Mouse (Mus musculus) adrenal gland, adult 18-20 months (tissue): Measurements from ENCODE around the gene Surf2. TPM values are rescaled to one million over a fixed set of nuclear protein-coding genes. Genes with fewer than 3 reads are reported as not detected.
A peak's percentile ranks its signal among the peaks of the same experiment; 100 is the strongest.
"Not testable (repeated sequence)": the region's sequence is repeated elsewhere in the genome, so short reads cannot be mapped to it uniquely, and the experiment has no call there.

ENCODE experiments used
- DNase-seq, 2 experiments: peaks; one replicate each; pipeline ENCODE4 v3.0.0; 2021 to 2022; ENCODE audit warnings: low spot score in 2 of 2
- long read RNA-seq, 2 experiments: library from polyadenylated mRNA; stranded (forward); transcript quantifications; one replicate each; pipeline ENCODE4 v2.0.0; 2021
- total RNA-seq, 2 experiments: library from RNA; stranded (reverse); gene quantifications; 1 replicate in 1 of 2; 2 replicates in 1 of 2; pipeline ENCODE4 v1.2.3; 2021

The Surf2 gene
- 10 to 100 TPM; 38.8 to 43.5 TPM for total RNA-seq
- long read RNA-seq, experiment 1, transcript Surf2-201 (6 exons, 1,203 nt), result major isoform, 6 of 15 reads
- long read RNA-seq, experiment 1, partial matches to known transcripts, result 1 of 15 reads
- long read RNA-seq, experiment 1, other reads (novel, unspliced or antisense), result 5 of 15 reads
- long read RNA-seq, experiment 2, transcript Surf2-201 (6 exons, 1,203 nt), result major isoform, 18 of 45 reads
- long read RNA-seq, experiment 2, partial matches to known transcripts, result 15 of 45 reads
- long read RNA-seq, experiment 2, other reads (novel, unspliced or antisense), result 8 of 45 reads

DNA sequence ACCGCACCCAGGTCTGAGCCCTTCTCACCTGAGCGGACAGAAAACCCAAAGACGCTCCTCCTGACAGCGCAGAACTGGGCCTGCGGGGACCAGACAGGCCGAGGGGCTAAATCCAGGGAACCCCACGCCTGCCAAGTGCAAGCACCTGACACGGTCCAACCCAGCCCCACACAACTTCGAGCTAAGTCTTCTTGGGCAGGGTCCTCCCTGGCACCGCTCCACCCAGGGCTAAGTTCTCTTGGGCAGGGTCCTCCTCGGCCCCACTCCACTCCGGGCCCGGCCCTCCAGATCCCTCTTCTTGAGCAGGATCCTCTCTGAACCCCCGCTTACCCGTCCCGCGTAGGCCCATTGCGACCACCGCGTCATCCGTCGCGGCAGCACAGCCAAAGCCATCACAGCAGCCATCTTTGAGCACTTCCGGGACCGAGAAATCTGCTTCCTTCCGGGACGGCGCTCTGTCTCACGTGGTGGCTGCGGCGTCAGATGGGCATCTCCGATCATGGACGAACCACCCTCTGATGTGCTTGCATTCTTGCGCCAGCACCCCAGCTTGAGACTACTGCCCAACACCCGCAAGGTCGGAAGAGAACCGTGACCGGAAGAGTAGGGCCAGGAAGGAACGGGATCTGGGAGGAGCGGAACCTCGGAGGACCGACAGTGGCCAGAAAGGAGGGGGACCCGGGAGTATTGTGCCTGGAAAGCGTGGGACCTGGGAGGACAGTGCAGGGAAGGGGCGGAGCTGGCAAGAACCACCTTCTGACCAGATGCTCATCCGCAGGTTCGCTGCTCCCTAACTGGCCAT lies at the start of gene Surf2, which contains the start of gene Surf1:
Gene Surf2, plus strand, starts transcription at position 441 of the 802 bp plus-strand sequence.
Gene Surf1, minus strand, starts transcription at position 604 of the 802 bp plus-strand sequence.
- peak; percentile 75 to 77 for DNase-seq

DNA sequence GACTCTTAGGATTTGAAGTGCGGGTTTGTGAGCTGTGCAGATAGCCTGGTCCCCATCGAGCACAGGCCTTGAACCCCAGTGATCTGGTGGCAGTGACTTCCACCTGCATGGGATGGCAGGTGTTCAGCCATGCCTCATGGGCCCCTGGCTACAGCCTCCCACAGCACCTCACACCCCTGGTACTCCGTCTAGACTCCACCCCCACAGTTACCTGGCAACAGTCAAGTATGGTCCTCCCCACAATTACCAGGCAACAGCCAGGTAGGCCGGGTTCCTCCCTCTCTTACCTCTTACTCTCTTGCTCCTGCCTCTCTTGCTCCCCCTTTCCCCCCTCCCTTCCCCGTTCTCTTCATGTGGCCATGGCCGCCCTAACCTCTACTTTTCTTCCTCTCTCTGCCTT lies 45.5 kb upstream of the Surf2 start:
- DNase-seq, result no peak

DNA sequence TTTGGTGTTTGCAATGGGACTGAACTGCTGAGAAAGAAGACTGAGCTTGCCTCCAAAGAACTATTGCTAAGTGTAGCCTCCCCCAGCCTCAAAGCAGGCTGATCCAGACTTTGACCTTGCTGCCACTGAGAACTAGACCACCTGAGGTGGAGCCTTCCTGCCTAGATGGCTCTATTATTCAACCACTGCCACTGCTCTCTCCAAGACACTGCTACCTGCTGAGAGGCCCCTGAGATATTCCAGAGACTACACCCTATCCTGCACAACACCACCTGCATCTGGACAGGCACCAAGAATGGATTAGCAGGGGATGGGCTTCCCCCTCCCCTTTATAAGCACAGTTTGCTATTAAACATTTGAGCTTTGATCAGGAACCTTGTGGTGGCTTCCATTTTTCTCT lies 37.6 kb upstream of the Surf2 start:
- no peak for DNase-seq

DNA sequence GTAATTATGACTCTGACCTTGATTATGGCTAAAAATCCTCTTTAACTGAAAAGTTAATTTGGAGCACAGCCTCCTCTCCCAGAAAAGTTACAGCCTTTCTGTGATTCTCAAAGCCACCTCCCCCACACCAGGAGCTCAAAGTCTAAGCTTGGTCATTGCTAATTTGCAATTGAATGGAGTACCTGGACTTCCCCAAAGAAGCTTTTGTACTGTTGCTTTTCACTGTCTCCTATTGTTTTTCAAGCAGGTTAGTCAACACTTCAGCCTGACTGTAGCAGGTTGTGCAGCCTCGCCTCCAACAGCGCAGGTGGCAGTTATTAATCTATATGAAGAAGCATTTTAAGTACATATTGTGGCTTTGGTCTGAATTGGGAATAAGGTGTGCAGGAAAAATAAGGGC lies 30.6 kb upstream of the Surf2 start:
- DNase-seq, result not testable (repeated sequence)

DNA sequence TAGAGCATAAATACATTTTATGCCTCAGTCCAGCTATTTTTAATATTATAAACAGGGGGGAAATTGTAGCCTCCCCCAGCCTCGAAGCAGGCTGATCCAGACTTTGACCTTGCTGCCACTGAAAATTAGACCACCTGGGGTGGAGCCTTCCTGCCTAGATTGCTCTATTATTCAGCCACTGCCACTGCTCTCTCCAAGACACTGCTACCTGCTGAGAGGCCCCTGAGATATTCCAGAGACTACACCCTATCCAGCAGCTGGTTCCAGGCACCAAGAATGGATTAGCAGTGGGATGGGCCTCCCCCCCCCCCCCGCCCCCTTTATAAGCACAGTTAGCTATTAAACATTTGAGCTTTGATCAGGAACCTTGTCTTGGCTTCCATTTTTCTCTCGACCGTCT lies 30.0 kb upstream of the Surf2 start:
- DNase-seq, result not testable (repeated sequence)

DNA sequence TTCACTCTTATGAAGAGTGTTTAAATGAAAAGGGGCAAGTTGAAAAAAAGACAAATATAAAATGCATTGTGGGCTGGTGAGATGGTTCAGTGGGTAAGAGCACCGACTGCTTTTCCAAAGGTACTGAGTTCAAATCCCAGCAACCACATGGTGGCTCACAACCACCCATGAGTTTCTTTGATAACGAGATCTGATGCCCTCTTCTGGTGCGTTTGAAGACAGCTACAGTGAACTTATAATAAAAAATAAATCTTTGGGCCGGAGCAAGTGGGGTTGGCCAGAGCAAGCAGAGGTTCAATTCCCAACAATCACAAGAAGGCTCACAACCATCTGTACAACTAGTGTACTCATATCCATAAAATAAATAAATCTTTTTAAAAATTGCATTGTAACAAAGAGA lies 20.3 kb upstream of the Surf2 start:
- DNase-seq, result no peak

DNA sequence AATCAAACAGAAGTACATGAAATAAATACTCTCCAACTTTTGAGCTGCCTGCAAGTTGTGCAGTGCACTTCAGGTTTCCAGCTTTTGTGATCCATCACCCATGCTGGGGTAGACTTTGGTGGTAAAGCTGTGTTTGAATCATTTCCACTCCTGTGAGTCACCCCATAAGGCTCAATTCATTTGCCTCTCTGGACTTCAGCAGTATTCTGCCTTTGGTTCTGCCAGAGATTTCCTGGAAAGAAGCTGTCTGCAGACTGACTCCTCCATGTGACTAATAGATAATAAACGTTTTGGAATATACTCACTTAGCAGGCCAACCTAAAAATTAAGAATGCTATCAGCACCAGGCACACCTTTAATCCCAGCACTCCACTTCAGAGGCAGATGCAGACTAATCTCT lies 15.4 kb upstream of the Surf2 start:
- DNase-seq, result peak in 1 of 2 experiments; percentile 1

DNA sequence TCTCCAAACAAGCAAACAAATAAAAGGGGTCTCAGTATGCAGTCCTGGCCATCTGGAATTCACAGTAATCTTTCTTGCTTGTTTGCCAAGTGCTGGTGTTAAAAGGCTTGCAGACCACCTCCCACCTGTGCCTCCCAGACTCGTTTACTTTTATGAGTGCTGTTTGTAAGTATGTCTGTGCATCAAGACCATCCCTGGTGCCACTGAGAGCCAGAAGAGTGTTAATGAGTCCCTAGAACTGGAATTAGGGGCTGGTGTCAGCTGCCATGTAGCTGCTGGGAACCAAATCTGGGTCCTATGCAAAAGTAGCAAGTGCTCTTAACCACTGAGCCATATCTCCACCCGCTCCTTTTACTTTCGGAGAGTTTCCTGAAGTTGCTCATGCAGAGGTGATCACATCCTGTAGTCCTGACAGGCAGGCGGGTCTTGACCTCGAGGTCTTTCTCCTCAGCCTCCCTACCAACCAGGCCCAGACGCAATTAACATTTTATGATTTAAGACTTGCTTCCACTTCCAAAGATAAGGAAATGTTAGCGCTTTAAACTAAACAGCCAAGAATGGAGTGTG lies 14.2 kb upstream of the Surf2 start:
- peak in 1 of 2 experiments; percentile 2 for DNase-seq

DNA sequence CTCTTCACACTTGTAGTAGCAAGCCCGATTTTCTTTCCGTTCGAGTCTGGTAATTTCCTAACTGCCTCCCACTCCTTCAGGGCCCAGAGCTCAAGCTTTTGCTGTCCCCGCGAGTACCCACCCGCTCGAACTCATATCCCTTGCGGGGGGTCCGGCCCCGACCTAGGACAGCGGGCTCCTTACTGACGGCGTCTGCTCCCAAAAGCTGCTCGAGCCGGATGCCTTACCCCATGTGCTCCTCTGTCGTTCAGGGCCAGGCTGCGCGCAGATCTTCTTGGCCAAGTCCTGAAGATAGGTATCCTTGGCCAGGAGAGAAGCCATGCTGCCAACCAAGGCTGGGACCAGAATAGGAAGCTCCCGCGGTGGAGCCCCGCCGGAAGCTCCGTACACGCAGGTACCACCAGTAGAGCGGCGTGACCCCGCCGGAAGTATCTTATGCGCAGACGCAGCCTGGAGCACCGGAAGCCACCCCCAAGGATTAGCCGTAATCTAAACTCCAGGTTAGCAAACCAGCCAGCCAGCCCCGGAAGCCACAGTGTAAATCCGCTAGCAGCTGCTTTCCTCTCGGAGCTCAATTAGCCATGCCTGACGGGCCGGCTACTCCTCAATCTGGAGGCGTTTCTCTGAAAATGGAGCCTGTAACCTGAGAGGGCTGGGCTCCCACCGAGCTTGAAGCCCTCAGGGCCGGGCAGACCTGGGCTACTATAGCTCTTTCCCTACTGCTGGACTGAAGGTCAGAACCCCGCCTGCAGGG lies 13.5 kb upstream of the Surf2 start, which contains the start of gene Surf6:
Gene Surf6, minus strand, starts transcription at position 413 of the 754 bp plus-strand sequence.
- peak; percentile 90 to 94 for DNase-seq

DNA sequence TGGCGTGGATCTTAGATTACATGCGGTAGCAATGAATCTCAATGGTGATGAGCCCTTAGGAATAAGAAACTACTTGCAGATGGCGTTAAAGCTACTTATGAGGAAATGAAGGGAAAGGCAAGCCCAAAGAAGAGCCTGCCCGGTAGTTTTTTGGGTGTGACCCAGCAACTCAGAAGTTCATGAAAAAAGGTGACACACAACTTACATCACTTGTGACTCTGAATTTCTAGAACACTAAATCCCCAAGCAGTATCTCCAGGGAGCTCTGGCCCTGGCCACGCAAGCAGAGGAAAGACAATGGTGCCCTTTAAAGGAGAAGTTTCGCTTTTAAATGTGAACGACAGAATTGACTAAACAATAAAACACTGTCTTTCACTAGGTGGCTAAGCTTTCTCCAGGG lies 12.9 kb upstream of the Surf2 start:
- no peak for DNase-seq

DNA sequence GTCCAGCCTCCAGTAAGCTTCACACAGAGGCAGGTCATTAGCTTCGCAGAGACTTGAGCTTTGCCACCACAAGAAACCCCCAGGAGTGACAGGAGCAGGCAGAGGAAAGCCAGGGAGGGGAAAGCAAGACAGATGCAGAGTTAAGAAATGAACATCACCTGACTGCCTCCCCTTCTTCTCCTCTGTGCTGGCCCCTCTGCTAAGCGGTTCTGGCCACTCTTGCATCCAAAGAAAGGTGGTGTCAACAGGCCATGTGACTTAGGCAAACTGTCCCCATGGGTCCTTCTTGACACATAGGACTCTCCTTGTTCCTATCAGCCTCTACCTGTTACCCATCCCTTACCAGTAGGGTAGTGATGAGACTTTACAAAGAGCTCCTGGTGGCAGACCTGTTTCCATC lies 10.2 kb upstream of the Surf2 start:
- DNase-seq, result peak in 1 of 2 experiments; percentile 1

DNA sequence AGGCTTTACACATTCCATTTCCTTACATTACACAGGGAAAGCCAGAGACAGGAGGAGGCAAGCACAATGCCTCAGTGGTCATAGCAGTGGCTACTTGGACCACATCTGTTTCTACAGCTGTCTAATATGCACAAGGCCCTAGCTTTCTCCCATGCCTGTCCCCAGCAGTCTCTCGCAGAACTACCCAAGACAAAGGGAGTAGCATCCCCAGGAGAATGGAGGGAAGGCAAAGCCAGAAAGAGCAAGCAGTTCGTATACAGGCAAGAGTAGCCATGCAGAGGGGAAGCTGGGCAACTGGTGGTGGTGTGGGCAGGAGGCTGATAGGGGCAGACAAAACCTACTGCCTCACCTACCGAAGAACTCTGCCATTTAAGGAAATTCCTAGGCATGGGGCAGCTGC lies 9.7 kb upstream of the Surf2 start:
- DNase-seq, result no peak

DNA sequence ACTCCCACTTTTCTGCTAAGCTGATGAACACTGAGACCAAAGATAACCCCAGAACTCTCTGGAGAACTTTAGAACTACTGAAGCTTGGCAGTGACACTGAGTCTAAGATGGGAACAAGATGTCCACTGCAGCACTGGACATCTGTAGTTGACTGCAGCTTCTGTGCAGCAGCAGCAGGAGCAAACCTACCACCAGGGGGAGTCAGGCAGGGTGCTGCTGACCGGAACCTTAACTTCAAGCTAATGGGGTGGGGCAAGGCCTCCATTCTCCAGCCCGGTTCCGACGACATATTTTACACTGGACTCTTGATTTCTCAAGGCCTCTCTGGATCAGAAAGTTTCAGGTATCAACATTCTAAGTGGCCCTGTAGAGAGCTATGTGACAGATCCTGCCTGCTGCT lies 9.1 kb upstream of the Surf2 start:
- DNase-seq, result no peak

DNA sequence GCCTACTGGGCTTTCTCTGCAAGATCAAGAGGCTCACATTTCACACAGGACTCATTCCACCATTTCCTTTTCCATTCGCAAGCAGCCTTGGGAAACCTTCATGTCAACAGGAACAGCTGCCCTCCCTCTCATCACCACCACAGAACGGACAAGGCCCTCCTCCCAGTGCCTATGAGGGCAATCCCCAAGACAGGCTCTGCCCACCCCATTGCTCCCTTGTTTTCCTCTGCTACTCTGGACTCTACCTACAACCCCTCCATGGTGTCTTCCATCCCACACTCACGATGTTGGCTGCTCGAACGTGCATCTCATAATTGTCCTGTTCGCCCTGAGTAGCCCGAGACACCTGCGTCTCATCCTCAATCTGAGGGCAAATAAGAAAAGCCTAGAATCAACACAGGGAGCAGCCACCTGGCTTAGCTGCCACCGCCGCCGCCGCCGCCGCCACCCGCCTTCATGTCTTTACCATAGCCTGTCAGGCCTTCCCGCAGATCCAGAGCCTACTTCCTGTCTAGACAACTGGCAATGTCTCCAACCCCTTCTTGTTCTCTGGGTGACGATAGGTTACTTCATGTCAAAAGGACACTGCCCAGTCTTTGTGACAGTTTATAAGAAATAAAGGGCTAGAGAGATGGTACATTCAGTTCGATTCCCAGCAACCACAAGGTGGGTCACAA lies 7.3 kb upstream of the Surf2 start:
- no peak for DNase-seq

DNA sequence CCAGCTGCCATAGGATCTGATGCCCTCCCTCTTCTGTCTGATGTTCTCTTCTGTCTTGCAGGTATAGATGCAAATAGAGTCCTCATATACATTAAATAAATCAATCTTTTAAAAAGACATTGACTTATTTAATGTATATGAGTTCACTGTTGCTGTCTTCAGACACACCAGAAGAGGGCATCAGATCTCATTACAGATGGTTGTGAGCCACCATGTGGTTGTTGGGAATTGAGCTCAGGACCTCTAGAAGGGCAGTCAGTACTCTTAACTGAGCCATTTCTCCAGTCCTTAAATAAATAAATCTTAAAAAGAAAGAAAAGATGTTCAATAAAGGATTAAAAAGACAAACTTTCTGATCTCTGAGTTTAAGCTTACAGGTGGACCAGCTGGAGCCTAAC lies 6.8 kb upstream of the Surf2 start:
- DNase-seq, result no peak

DNA sequence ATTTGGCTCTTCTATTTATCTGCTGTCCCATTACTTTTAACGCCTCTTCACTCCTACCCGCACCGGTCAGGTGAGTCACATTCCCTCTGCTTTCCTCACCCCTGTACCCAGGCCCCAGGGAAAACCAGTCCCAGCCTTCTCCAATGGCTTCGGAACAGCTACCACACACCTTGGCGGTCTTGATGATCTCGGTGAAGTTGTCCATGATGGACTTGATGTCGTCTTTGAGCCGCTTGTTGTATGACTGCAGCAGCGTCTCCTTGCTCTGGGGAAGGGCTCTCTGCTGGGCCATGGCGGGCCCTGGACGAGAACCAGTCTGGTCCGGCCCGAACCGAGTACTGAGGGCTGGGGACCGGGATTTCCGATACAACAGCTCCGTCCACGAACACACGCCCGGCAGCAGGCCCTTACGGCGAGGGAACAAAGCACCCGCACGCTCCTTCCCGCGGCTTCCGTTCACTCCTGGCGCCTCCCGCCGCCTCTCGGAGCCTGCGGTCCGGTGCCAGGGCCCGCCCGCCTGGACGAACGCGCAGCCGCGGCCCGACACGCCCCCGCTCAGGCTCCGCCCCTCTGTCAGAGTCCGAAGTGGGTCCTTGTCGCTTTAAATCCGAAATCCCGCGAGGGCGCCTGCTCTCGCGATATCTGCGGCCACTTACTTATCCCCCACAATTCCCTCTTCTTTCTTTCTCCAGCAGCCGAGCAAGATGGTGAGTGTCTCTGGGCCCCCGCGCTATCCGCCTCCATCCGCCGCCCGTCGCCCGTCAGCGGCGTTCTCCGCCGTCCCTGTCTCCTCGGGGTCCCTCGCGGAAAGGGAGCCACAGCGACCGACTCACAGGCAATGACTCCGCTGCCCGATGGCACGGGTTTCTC lies 5.8 kb upstream of the Surf2 start, which contains the start of the genes Med22 and Rpl7a:
Gene Med22, minus strand, starts transcription at position 554 of the 870 bp plus-strand sequence.
Gene Rpl7a, plus strand, starts transcription at position 641 of the 870 bp plus-strand sequence.
- DNase-seq, result peak; percentile 100

DNA sequence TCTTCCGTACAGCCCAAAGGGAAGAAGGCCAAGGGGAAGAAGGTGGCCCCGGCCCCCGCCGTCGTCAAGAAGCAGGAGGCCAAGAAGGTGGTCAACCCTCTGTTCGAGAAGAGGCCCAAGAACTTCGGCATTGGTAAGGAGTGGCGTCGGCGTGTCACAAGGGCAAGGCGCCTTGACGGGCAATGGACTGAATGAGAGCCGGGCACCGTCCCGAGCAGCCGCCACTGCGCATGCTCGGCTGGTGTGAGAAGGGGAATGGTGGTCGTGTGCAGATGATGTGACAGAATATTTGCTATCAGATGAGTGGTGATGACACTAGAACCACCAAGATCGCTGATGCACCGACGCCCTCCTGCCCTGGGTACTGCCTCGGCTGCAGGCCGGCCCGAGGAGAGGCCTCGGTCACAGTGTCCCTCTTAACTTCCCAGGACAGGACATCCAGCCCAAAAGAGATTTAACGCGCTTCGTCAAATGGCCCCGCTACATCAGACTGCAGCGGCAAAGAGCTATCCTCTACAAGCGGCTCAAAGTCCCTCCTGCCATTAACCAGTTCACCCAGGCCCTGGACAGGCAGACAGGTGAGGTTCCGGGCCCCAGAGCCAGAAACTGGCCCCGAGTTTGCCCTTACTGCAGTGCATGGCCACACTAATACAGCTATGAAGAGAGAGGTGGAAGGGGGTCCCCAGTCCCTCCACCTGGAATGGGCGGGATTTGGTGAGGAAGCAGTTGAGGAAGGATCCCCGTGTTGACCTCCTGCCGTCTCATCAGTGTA lies 5.0 kb upstream of the Surf2 start:
- peak in 1 of 2 experiments; percentile 66 for DNase-seq

DNA sequence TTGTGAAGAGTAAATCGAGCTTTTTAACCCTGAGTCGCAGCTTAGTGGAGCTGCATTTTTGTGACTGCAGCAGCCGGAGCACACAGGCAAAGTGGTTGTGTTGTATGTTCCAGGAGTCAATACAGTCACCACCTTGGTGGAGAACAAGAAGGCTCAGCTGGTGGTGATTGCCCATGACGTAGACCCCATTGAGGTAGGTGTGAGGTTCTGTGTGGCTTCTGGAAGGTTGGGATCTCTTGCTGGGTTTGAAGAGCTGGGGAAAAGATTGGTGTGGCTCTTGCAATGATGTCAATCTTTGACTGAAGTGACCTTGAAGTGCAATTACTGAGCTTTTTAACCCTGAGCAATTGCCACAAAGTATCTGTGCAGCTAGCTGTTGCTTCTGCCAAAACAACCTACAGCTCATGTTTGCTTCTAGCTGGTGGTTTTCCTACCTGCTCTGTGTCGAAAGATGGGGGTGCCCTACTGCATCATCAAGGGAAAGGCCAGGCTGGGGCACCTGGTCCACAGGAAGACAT lies 3.9 kb upstream of the Surf2 start:
- DNase-seq, result no peak
